In genomic region chr2:141587290-141587689, GRCm38 (mm10) we compare ENCODE assay signal across 12 mouse cellular contexts.
DNase-seq lines count a peak whose midpoint lies in the region; ATAC-seq lines count a peak whose summit lies in the region.
"Had no signal": no experiment of that assay in that cellular context is flagged by ENCODE, and none has a peak within 500 bp of the region (broad histone marks: within the 10 kb centered on the region; RNA-seq: fewer than 3 reads in every experiment).

No protein-coding gene starts in this region.

- no peak overlapping the region for H3K4me2 ChIP-seq in forebrain, embryonic 14.5 days (ENCODE audit: low read length)
- H3K4me2 ChIP-seq: forebrain, embryonic 12.5 days; liver, embryonic 15.5 days; midbrain, embryonic 15.5 days had no signal

- no peak overlapping the region for H3K9ac ChIP-seq in forebrain, embryonic 14.5 days (ENCODE audit: low read length)
- H3K9ac ChIP-seq: forebrain, embryonic 12.5 days; liver, embryonic 15.5 days; midbrain, embryonic 15.5 days had no signal

- 80% methylated on average over 2 of the region's 2 CpGs for WGBS in embryonic facial prominence, embryonic 10.5 days
- WGBS in forebrain, embryonic 14.5 days: 62% methylated on average over 2 of the region's 2 CpGs

- DNase-seq in adrenal gland, postnatal 10 days: peak; percentile 2
- DNase-seq in adrenal gland, adult 8-10 months: no peak
- DNase-seq in 3134 (ENCODE audit: extremely low read depth, insufficient read length, low spot score): peak; percentile 29
- peak; percentile 7 to 23 for DNase-seq in heart, adult 18-20 months
- peak; percentile 61 to 65 for DNase-seq in left cerebral cortex, adult 9 months (ENCODE audit: low spot score in 2 of 2)
- DNase-seq in embryonic facial prominence, embryonic 10.5 days (ENCODE audit: low spot score): no peak
- no peak for DNase-seq in layer of hippocampus, adult 11-12 months (ENCODE audit: low spot score)
- no peak for DNase-seq in forebrain, embryonic 14.5 days (ENCODE audit: low spot score)

- H3K36me3 ChIP-seq in embryonic facial prominence, embryonic 10.5 days (replicated peaks): no peaks in the 10 kb centered on the region
- H3K36me3 ChIP-seq in forebrain, embryonic 14.5 days (ENCODE audit: control insufficient read depth, insufficient read depth, low read length): no peaks in the 10 kb centered on the region
- H3K36me3 ChIP-seq: forebrain, embryonic 12.5 days; hindbrain, embryonic 10.5 days; liver, embryonic 15.5 days; midbrain, embryonic 15.5 days had no signal

- no peak for ATAC-seq in forebrain, embryonic 14.5 days
- ATAC-seq: midbrain, embryonic 15.5 days had no signal

- no peaks in the 10 kb centered on the region for H3K9me3 ChIP-seq in embryonic facial prominence, embryonic 10.5 days
- H3K9me3 ChIP-seq in forebrain, embryonic 14.5 days (replicated peaks; ENCODE audit: control insufficient read depth, low read length): no peaks in the 10 kb centered on the region
- H3K9me3 ChIP-seq: forebrain, embryonic 12.5 days; hindbrain, embryonic 10.5 days; liver, embryonic 15.5 days; midbrain, embryonic 15.5 days had no signal

- H3K4me3 ChIP-seq in embryonic facial prominence, embryonic 10.5 days: no peak overlapping the region
- no peak overlapping the region for H3K4me3 ChIP-seq in forebrain, embryonic 14.5 days (ENCODE audit: low read depth, low read length)
- H3K4me3 ChIP-seq: forebrain, embryonic 12.5 days; hindbrain, embryonic 10.5 days; liver, embryonic 15.5 days; midbrain, embryonic 15.5 days had no signal

- H3K27ac ChIP-seq in embryonic facial prominence, embryonic 10.5 days (replicated peaks): no peak overlapping the region; the same call in 1 of the 2 replicates
- no peak overlapping the region for H3K27ac ChIP-seq in forebrain, embryonic 14.5 days (ENCODE audit: low read depth, low read length)
- H3K27ac ChIP-seq: forebrain, embryonic 12.5 days; hindbrain, embryonic 10.5 days; liver, embryonic 15.5 days; midbrain, embryonic 15.5 days had no signal

- peaks cover 10% of the 10 kb centered on the region; the same call in 1 of the 2 replicates for H3K4me1 ChIP-seq in embryonic facial prominence, embryonic 10.5 days
- peaks cover 4% of the 10 kb centered on the region; the same call in 1 of the 2 replicates for H3K4me1 ChIP-seq in forebrain, embryonic 14.5 days (ENCODE audit: control insufficient read depth, insufficient read depth, low read length)
- H3K4me1 ChIP-seq: liver, embryonic 15.5 days had no signal

- H3K27me3 ChIP-seq in embryonic facial prominence, embryonic 10.5 days (replicated peaks; ENCODE audit: low read depth, poor library complexity, severe bottlenecking): no peaks in the 10 kb centered on the region
- no peaks in the 10 kb centered on the region for H3K27me3 ChIP-seq in forebrain, embryonic 14.5 days (replicated peaks; ENCODE audit: control insufficient read depth, insufficient read depth, low read length)
- H3K27me3 ChIP-seq: forebrain, embryonic 12.5 days; liver, embryonic 15.5 days; midbrain, embryonic 15.5 days had no signal

Comparison
In these comparisons a context has a peak if more than half of its experiments do, and no peak if none do; other contexts are left out.
1. DNase-seq: peak in adrenal gland, postnatal 10 days (single experiment), 3134 (single experiment), heart, adult 18-20 months (2 of 2) and left cerebral cortex, adult 9 months (2 of 2); none in adrenal gland, adult 8-10 months (single experiment), embryonic facial prominence, embryonic 10.5 days (single experiment), layer of hippocampus, adult 11-12 months (single experiment) and forebrain, embryonic 14.5 days (single experiment).